Mouse (Mus musculus): ENCODE results near the gene Sdhb. TPM values are rescaled to one million over a fixed set of nuclear protein-coding genes. Genes with fewer than 3 reads are reported as not detected.
A peak's percentile ranks its signal among the peaks of the same experiment; 100 is the strongest.

The Sdhb gene
- polyA plus RNA-seq, 1 experiment from 2014 or later: 442 TPM

- H3K36me3 ChIP-seq (ENCODE audit: control insufficient read depth, insufficient read depth, low read length): no peaks in the 10 kb centered on the region
- H3K9me3 ChIP-seq (ENCODE audit: control insufficient read depth, low read length): no peaks in the 10 kb centered on the region
- WGBS: 41% methylated on average over 11 of the region's 11 CpGs
- H3K4me3 ChIP-seq (ENCODE audit: low read length): no peak overlapping the region
- H3K27me3 ChIP-seq (ENCODE audit: control insufficient read depth, insufficient read depth, low read length): no peaks in the 10 kb centered on the region
- H3K4me2 ChIP-seq (replicated peaks; ENCODE audit: low read depth, low read length): no peak overlapping the region
- peaks cover 23% of the 10 kb centered on the region for H3K4me1 ChIP-seq (ENCODE audit: control insufficient read depth, insufficient read depth, low read length)
- peak overlapping the region; percentile 68; the same call in 1 of the 2 replicates for H3K27ac ChIP-seq (ENCODE audit: low read depth, low read length)
- H3K9ac ChIP-seq (ENCODE audit: low read depth, low read length): no peak overlapping the region
- peak; percentile 74 for ATAC-seq (ENCODE audit: low FRiP score, low TSS enrichment)
These were observed 40.8 kb upstream of the Sdhb start for GRCm38 (mm10) chr4:140919974-140920836.

DNA sequence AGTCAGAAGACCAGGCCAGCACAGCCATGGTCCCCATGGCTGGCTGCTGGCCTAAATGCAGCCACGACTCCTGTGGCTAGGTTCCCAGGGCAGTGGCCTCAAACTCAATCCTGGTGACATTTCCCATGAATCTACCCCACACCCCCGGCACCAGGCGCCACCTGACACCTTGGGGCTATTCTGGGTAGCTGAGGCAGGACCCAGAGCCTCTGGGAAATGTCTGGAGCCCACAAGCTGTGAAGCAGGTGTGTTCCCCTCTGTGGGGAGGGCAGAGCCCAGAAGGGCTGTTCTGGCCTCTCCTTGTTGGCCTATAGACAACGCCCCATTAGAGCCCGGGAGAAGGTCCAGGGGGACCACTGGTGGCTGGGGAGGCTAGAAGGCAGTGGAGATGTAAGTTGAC is 38.5 kb upstream of the Sdhb start:
- Histone ChIP-seq H3K9ac (ENCODE audit: low read depth, low read length) (no peak overlapping the region), H3K27ac (ENCODE audit: low read depth, low read length) (no peak overlapping the region), H3K27me3 (ENCODE audit: control insufficient read depth, insufficient read depth, low read length) (no peaks in the 10 kb centered on the region), H3K4me2 (replicated peaks; ENCODE audit: low read depth, low read length) (no peak overlapping the region), H3K36me3 (ENCODE audit: control insufficient read depth, insufficient read depth, low read length) (no peaks in the 10 kb centered on the region), H3K4me1 (ENCODE audit: control insufficient read depth, insufficient read depth, low read length) (peaks cover 23% of the 10 kb centered on the region), H3K4me3 (ENCODE audit: low read length) (no peak overlapping the region), H3K9me3 (ENCODE audit: control insufficient read depth, low read length) (no peaks in the 10 kb centered on the region)
- WGBS: 66% methylated on average over 5 of the region's 5 CpGs
- ATAC-seq (ENCODE audit: low FRiP score, low TSS enrichment): no peak

DNA sequence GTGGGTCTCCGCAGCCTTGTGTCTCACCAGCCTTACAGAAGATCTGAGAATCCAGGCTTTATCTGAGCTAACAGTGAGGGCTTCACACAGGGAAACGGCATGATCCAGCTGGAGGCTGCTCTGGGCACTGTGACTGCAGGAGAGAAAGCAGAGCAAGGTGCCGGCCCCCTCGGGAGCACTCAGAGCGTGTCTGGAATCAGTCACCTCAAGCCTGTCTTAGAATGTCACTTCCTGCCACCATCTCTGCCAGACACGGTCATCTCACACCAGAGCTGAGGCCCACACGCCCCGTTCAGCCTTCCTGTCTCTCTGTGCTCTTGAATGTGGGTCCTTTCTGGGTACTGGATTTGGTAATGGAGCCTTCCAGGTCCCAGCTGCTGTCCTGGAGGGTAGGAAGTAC is 35.4 kb upstream of the Sdhb start:
- no peak overlapping the region for H3K27ac ChIP-seq (ENCODE audit: low read depth, low read length)
- H3K27me3 ChIP-seq (ENCODE audit: control insufficient read depth, insufficient read depth, low read length): no peaks in the 10 kb centered on the region
- no peaks in the 10 kb centered on the region for H3K36me3 ChIP-seq (ENCODE audit: control insufficient read depth, insufficient read depth, low read length)
- H3K9ac ChIP-seq (ENCODE audit: low read depth, low read length): no peak overlapping the region
- no peaks in the 10 kb centered on the region for H3K9me3 ChIP-seq (ENCODE audit: control insufficient read depth, low read length)
- no peak for ATAC-seq (ENCODE audit: low FRiP score, low TSS enrichment)
- H3K4me1 ChIP-seq (ENCODE audit: control insufficient read depth, insufficient read depth, low read length): peaks cover 17% of the 10 kb centered on the region
- WGBS: 70% methylated on average over 8 of the region's 8 CpGs
- no peak overlapping the region for H3K4me3 ChIP-seq (ENCODE audit: low read length)
- H3K4me2 ChIP-seq (replicated peaks; ENCODE audit: low read depth, low read length): no peak overlapping the region

DNA sequence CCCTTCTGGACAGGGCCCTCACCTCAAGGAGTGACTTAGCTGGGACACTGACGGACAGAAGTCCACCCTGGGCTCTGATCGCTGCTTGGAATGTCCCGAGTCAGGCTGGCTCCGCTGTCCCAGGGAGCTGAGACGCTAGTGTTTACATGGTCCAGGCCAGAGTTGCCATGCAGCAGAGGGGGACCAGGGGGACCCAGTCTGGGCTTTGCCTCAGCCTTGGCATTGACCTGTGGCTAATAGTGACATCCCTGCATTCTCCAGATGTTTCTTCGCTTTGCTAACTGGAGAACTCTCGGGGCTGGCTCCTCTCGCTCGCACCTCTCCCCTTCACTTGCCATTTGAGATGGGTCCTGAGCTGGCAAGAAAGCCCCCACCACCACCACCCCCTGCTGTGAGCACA is 32.7 kb upstream of the Sdhb start:
- Histone ChIP-seq H3K27ac (ENCODE audit: low read depth, low read length) (no peak overlapping the region), H3K9ac (ENCODE audit: low read depth, low read length) (no peak overlapping the region), H3K9me3 (ENCODE audit: control insufficient read depth, low read length) (no peaks in the 10 kb centered on the region), H3K4me3 (ENCODE audit: low read length) (no peak overlapping the region), H3K4me2 (replicated peaks; ENCODE audit: low read depth, low read length) (no peak overlapping the region), H3K4me1 (ENCODE audit: control insufficient read depth, insufficient read depth, low read length) (peaks cover 9% of the 10 kb centered on the region), H3K36me3 (ENCODE audit: control insufficient read depth, insufficient read depth, low read length) (no peaks in the 10 kb centered on the region), H3K27me3 (ENCODE audit: control insufficient read depth, insufficient read depth, low read length) (no peaks in the 10 kb centered on the region)
- ATAC-seq (ENCODE audit: low FRiP score, low TSS enrichment): no peak
- 74% methylated on average over 9 of the region's 9 CpGs for WGBS

DNA sequence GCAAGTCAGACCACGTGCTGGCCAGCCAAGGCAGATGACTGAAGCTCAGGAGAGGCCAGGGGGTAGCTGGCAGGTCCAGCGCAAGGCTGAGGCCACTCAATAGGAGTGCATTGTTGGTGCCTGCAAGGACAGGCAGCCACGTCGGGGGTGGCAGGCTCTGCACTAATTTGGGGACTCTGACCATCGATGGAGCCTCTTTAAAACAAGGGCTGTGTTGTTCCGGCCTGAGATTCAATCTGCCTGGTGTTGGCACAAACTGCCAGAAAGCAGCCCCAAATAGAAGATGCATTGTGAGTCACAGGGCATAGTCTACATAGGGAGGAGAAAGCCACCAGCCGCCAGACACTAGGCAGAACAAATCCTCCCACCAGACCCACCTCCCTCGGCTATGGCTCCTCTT is 31.3 kb upstream of the Sdhb start:
- WGBS: 66% methylated on average over 8 of the region's 8 CpGs
- Histone ChIP-seq H3K9me3 (ENCODE audit: control insufficient read depth, low read length) (no peaks in the 10 kb centered on the region), H3K27ac (ENCODE audit: low read depth, low read length) (no peak overlapping the region), H3K27me3 (ENCODE audit: control insufficient read depth, insufficient read depth, low read length) (no peaks in the 10 kb centered on the region), H3K9ac (ENCODE audit: low read depth, low read length) (no peak overlapping the region), H3K4me3 (ENCODE audit: low read length) (no peak overlapping the region), H3K4me2 (replicated peaks; ENCODE audit: low read depth, low read length) (no peak overlapping the region), H3K4me1 (ENCODE audit: control insufficient read depth, insufficient read depth, low read length) (peaks cover 4% of the 10 kb centered on the region), H3K36me3 (ENCODE audit: control insufficient read depth, insufficient read depth, low read length) (no peaks in the 10 kb centered on the region)
- no peak for ATAC-seq (ENCODE audit: low FRiP score, low TSS enrichment)

DNA sequence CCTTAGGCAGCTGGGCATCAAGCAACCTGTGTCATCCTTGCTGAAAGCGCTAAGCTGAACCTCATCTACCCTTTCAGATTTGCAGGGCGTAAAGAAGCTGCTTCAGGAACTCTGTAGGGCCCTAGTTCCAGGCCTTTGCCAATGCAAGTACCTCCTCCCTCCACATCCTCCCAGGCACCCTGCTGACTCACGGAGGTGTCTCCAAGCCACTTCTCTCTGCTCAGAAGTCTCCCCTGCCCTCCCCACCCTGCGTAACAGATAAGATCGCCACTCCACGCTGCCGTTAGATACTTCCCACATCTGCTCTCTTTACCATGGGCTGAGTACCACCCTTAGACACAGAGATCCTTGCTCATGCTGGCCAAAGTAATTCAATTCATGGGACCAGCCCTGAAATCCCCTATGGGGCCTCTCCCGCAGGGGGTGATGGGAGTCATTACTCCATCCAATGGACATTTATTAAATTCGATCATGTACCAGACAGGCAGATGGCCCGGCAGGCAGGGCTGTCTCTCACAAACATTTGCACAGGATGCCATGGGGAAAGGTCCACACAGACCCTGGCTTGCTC is 30.0 kb upstream of the Sdhb start:
- no peak overlapping the region for H3K4me3 ChIP-seq (ENCODE audit: low read length)
- peaks cover 4% of the 10 kb centered on the region for H3K4me1 ChIP-seq (ENCODE audit: control insufficient read depth, insufficient read depth, low read length)
- H3K27me3 ChIP-seq (ENCODE audit: control insufficient read depth, insufficient read depth, low read length): no peaks in the 10 kb centered on the region
- WGBS: 66% methylated on average over 10 of the region's 10 CpGs
- no peak overlapping the region for H3K27ac ChIP-seq (ENCODE audit: low read depth, low read length)
- no peak for ATAC-seq (ENCODE audit: low FRiP score, low TSS enrichment)
- H3K9ac ChIP-seq (ENCODE audit: low read depth, low read length): no peak overlapping the region
- no peak overlapping the region for H3K4me2 ChIP-seq (replicated peaks; ENCODE audit: low read depth, low read length)
- no peaks in the 10 kb centered on the region for H3K36me3 ChIP-seq (ENCODE audit: control insufficient read depth, insufficient read depth, low read length)
- H3K9me3 ChIP-seq (ENCODE audit: control insufficient read depth, low read length): no peaks in the 10 kb centered on the region

- ATAC-seq (ENCODE audit: low FRiP score, low TSS enrichment): no peak
- Histone ChIP-seq H3K9me3 (ENCODE audit: control insufficient read depth, low read length) (peaks cover 7% of the 10 kb centered on the region; the same call in 1 of the 2 replicates), H3K9ac (ENCODE audit: low read depth, low read length) (no peak overlapping the region), H3K4me1 (ENCODE audit: control insufficient read depth, insufficient read depth, low read length) (peaks cover 4% of the 10 kb centered on the region), H3K4me3 (ENCODE audit: low read length) (no peak overlapping the region), H3K27ac (ENCODE audit: low read depth, low read length) (no peak overlapping the region), H3K36me3 (ENCODE audit: control insufficient read depth, insufficient read depth, low read length) (no peaks in the 10 kb centered on the region), H3K27me3 (ENCODE audit: control insufficient read depth, insufficient read depth, low read length) (no peaks in the 10 kb centered on the region), H3K4me2 (replicated peaks; ENCODE audit: low read depth, low read length) (no peak overlapping the region)
- 73% methylated on average over 9 of the region's 9 CpGs for WGBS
These were observed 25.4 kb upstream of the Sdhb start for GRCm38 (mm10) chr4:140935643-140936042.

- no peak for ATAC-seq (ENCODE audit: low FRiP score, low TSS enrichment)
These were observed 16.6 kb upstream of the Sdhb start for GRCm38 (mm10) chr4:140944356-140944755.

GRCm38 (mm10) chr4:140944961-140945442 is 16.0 kb upstream of the Sdhb start:
- H3K27me3 ChIP-seq (ENCODE audit: control insufficient read depth, insufficient read depth, low read length): no peaks in the 10 kb centered on the region
- H3K4me2 ChIP-seq (replicated peaks; ENCODE audit: low read depth, low read length): no peak overlapping the region
- peaks cover 8% of the 10 kb centered on the region; the same call in 1 of the 2 replicates for H3K4me1 ChIP-seq (ENCODE audit: control insufficient read depth, insufficient read depth, low read length)
- WGBS: 70% methylated on average over 5 of the region's 5 CpGs
- ATAC-seq (ENCODE audit: low FRiP score, low TSS enrichment): no peak
- H3K9ac ChIP-seq (ENCODE audit: low read depth, low read length): no peak overlapping the region
- H3K27ac ChIP-seq (ENCODE audit: low read depth, low read length): no peak overlapping the region
- H3K9me3 ChIP-seq (ENCODE audit: control insufficient read depth, low read length): no peaks in the 10 kb centered on the region
- no peak overlapping the region for H3K4me3 ChIP-seq (ENCODE audit: low read length)
- H3K36me3 ChIP-seq (ENCODE audit: control insufficient read depth, insufficient read depth, low read length): no peaks in the 10 kb centered on the region

More at GRCm38 (mm10) chr4:140944356-140944755, 16.6 kb upstream of the Sdhb start:
- H3K9ac ChIP-seq (ENCODE audit: low read depth, low read length): no peak overlapping the region
- no peaks in the 10 kb centered on the region for H3K9me3 ChIP-seq (ENCODE audit: control insufficient read depth, low read length)
- H3K4me2 ChIP-seq (replicated peaks; ENCODE audit: low read depth, low read length): no peak overlapping the region
- H3K4me1 ChIP-seq (ENCODE audit: control insufficient read depth, insufficient read depth, low read length): peaks cover 8% of the 10 kb centered on the region; the same call in 1 of the 2 replicates
- no peaks in the 10 kb centered on the region for H3K36me3 ChIP-seq (ENCODE audit: control insufficient read depth, insufficient read depth, low read length)
- no peak overlapping the region for H3K27ac ChIP-seq (ENCODE audit: low read depth, low read length)
- H3K4me3 ChIP-seq (ENCODE audit: low read length): no peak overlapping the region
- no peaks in the 10 kb centered on the region for H3K27me3 ChIP-seq (ENCODE audit: control insufficient read depth, insufficient read depth, low read length)
- WGBS: 81% methylated on average over 12 of the region's 12 CpGs
